Mouse (Mus musculus): ENCODE measurements at regions not wholly inside any gene's neighbourhood (a gene's known extent, or its start where the extent isn't known, plus 50 kb on each side); places are given as distances from the start of the nearest gene placed in this dataset.
A peak's percentile ranks its signal among the peaks of the same experiment; 100 is the strongest.
"Not testable (repeated sequence)": the region's sequence is repeated elsewhere in the genome, so short reads cannot be mapped to it uniquely, and the experiment has no call there.

GRCm38 (mm10) chr6:24384193-24384888, 130.5 kb downstream of the Iqub start:
- intact Hi-C loops (cut with DNase I), result no loop called here
- no peak for DNase-seq

- DNase-seq, result no peak
- intact Hi-C loops (cut with DNase I), result no loop called here
Measured at GRCm38 (mm10) chr6:24379859-24380258, 135.0 kb downstream of the Iqub start.

GRCm38 (mm10) chr6:24376728-24377127, 138.1 kb downstream of the Iqub start:
- intact Hi-C loops (cut with DNase I), result no loop called here
- no peak for DNase-seq

GRCm38 (mm10) chr6:24373161-24373560, 141.7 kb downstream of the Iqub start:
- DNase-seq, result no peak
- intact Hi-C loops (cut with DNase I), result no loop called here

- intact Hi-C loops (cut with DNase I), result no loop called here
- DNase-seq, result no peak
Measured at GRCm38 (mm10) chr6:24371680-24372079, 143.2 kb downstream of the Iqub start.

- intact Hi-C loops (cut with DNase I), result loop anchor here (10.0 kb wide), 3 partner anchors 164 to 856 kb away; partner anchors contain the start of gene Iqub
- DNase-seq, result peak; percentile 16
Measured at GRCm38 (mm10) chr6:24350882-24351281, 164.0 kb downstream of the Iqub start.

GRCm38 (mm10) chr6:24348481-24349062, 166.3 kb downstream of the Iqub start:
- intact Hi-C loops (cut with DNase I), result loop anchor here (10.0 kb wide), 1 partner anchor 594 kb away; no protein-coding TSS in a partner anchor

GRCm38 (mm10) chr6:24347745-24348480, 167.0 kb downstream of the Iqub start:
- peak; percentile 1 for DNase-seq
- intact Hi-C loops (cut with DNase I), result loop anchor here (10.0 kb wide), 1 partner anchor 593 kb away; no protein-coding TSS in a partner anchor

More at GRCm38 (mm10) chr6:24348481-24349062, 166.3 kb downstream of the Iqub start:
- DNase-seq, result no peak

- no peak for DNase-seq
- intact Hi-C loops (cut with DNase I), result loop anchor here (10.0 kb wide), 1 partner anchor 588 kb away; no protein-coding TSS in a partner anchor
Measured at GRCm38 (mm10) chr6:24342471-24342870, 172.4 kb downstream of the Iqub start.

- DNase-seq, result no peak
- intact Hi-C loops (cut with DNase I), result loop anchor here (10.0 kb wide), 1 partner anchor 587 kb away; no protein-coding TSS in a partner anchor
Measured at GRCm38 (mm10) chr6:24342056-24342455, 172.8 kb downstream of the Iqub start.

GRCm38 (mm10) chr6:24340107-24340506, 172.2 kb upstream of the Slc13a1 start:
- intact Hi-C loops (cut with DNase I), result loop anchor here (10.0 kb wide), 1 partner anchor 585 kb away; no protein-coding TSS in a partner anchor
- not testable (repeated sequence) for DNase-seq

GRCm38 (mm10) chr6:24325215-24325614, 157.3 kb upstream of the Slc13a1 start:
- DNase-seq, result peak; percentile 44
- intact Hi-C loops (cut with DNase I), result no loop called here

- no peak for DNase-seq
- intact Hi-C loops (cut with DNase I), result no loop called here
Measured at GRCm38 (mm10) chr6:24324718-24325117, 156.8 kb upstream of the Slc13a1 start.

GRCm38 (mm10) chr6:24322371-24322770, 154.5 kb upstream of the Slc13a1 start:
- intact Hi-C loops (cut with DNase I), result no loop called here

GRCm38 (mm10) chr6:24318862-24319261, 151.0 kb upstream of the Slc13a1 start:
- DNase-seq, result no peak
- intact Hi-C loops (cut with DNase I), result no loop called here

More at GRCm38 (mm10) chr6:24322371-24322770, 154.5 kb upstream of the Slc13a1 start:
- DNase-seq, result no peak

- intact Hi-C loops (cut with DNase I), result no loop called here
- DNase-seq, result no peak
Measured at GRCm38 (mm10) chr6:24310675-24311074, 142.8 kb upstream of the Slc13a1 start.

GRCm38 (mm10) chr6:24309810-24310209, 141.9 kb upstream of the Slc13a1 start:
- no peak for DNase-seq
- intact Hi-C loops (cut with DNase I), result no loop called here

- DNase-seq, result no peak
Measured at GRCm38 (mm10) chr6:24301681-24302080, 133.8 kb upstream of the Slc13a1 start.

GRCm38 (mm10) chr6:24301146-24301545, 133.3 kb upstream of the Slc13a1 start:
- intact Hi-C loops (cut with DNase I), result no loop called here
- DNase-seq, result no peak

More at GRCm38 (mm10) chr6:24301681-24302080, 133.8 kb upstream of the Slc13a1 start:
- intact Hi-C loops (cut with DNase I), result no loop called here

- no peak for DNase-seq
- intact Hi-C loops (cut with DNase I), result no loop called here
Measured at GRCm38 (mm10) chr6:24298562-24299212, 130.8 kb upstream of the Slc13a1 start.

- intact Hi-C loops (cut with DNase I); DNase-seq: not testable (repeated sequence)
Measured at GRCm38 (mm10) chr6:24288757-24289156, 120.9 kb upstream of the Slc13a1 start.
